Mouse (Mus musculus): ENCODE data around the gene Ptprcap. TPM values are rescaled to one million over a fixed set of nuclear protein-coding genes. Genes with fewer than 3 reads are reported as not detected.

The Ptprcap gene
- polyA plus RNA-seq, 1 experiment from 2014 or later = 3.9 TPM

Other genes starting within 250 kb of the Ptprcap start
- gene Tcirg1, start 246.5 kb upstream of the Ptprcap start, polyA plus RNA-seq (2015; fragmentation: Nextera tagmentation; extraction: Ambion mirVana) = 50.9 and 56.3 TPM in 2 replicates
- 342 and 413 TPM in 2 replicates for gene Ndufs8, start 240.8 kb upstream of the Ptprcap start, polyA plus RNA-seq (2015; fragmentation: Nextera tagmentation; extraction: Ambion mirVana)
- gene Aldh3b1, start 223.8 kb upstream of the Ptprcap start, polyA plus RNA-seq (2015; fragmentation: Nextera tagmentation; extraction: Ambion mirVana) = 2.3 and 2.4 TPM in 2 replicates
- gene Unc93b1, start 218.4 kb upstream of the Ptprcap start, polyA plus RNA-seq (2015; fragmentation: Nextera tagmentation; extraction: Ambion mirVana) = 20.2 and 21.8 TPM in 2 replicates
- gene Aldh3b3, start 195.0 kb upstream of the Ptprcap start, polyA plus RNA-seq (2015; fragmentation: Nextera tagmentation; extraction: Ambion mirVana) = not detected in 2 replicates
- 0.78 and 0.84 TPM in 2 replicates for gene Aldh3b2, start 181.3 kb upstream of the Ptprcap start, polyA plus RNA-seq (2015; fragmentation: Nextera tagmentation; extraction: Ambion mirVana)
- gene Acy3, start 167.0 kb upstream of the Ptprcap start, polyA plus RNA-seq (2015; fragmentation: Nextera tagmentation; extraction: Ambion mirVana) = 12.8 and 14.2 TPM in 2 replicates
- 0.35 and 0.38 TPM in 2 replicates for gene Tbx10, start 160.9 kb upstream of the Ptprcap start, polyA plus RNA-seq (2015; fragmentation: Nextera tagmentation; extraction: Ambion mirVana)
- 33.8 and 35.9 TPM in 2 replicates for gene Nudt8, start 153.0 kb upstream of the Ptprcap start, polyA plus RNA-seq (2015; fragmentation: Nextera tagmentation; extraction: Ambion mirVana)
- 2.1 and 2.6 TPM in 2 replicates for gene Gm49405, start 153.0 kb upstream of the Ptprcap start, polyA plus RNA-seq (2015; fragmentation: Nextera tagmentation; extraction: Ambion mirVana)
- 2.8 and 3.8 TPM in 2 replicates for gene Doc2g, start 150.3 kb upstream of the Ptprcap start, polyA plus RNA-seq (2015; fragmentation: Nextera tagmentation; extraction: Ambion mirVana)
- 241 and 274 TPM in 2 replicates for gene Ndufv1, start 140.8 kb upstream of the Ptprcap start, polyA plus RNA-seq (2015; fragmentation: Nextera tagmentation; extraction: Ambion mirVana)
- 973 and 1,014 TPM in 2 replicates for gene Gstp1, start 115.6 kb upstream of the Ptprcap start, polyA plus RNA-seq (2015; fragmentation: Nextera tagmentation; extraction: Ambion mirVana)
- 24.3 and 35.8 TPM in 2 replicates for gene Gstp2, start 107.6 kb upstream of the Ptprcap start, polyA plus RNA-seq (2015; fragmentation: Nextera tagmentation; extraction: Ambion mirVana)
- gene Gstp3, start 94.0 kb upstream of the Ptprcap start, polyA plus RNA-seq (2015; fragmentation: Nextera tagmentation; extraction: Ambion mirVana) = 6.9 and 9.2 TPM in 2 replicates
- gene Cabp2, start 72.0 kb upstream of the Ptprcap start, polyA plus RNA-seq (2015; fragmentation: Nextera tagmentation; extraction: Ambion mirVana) = 1.7 and 2.8 TPM in 2 replicates
- gene Cdk2ap2, start 56.4 kb upstream of the Ptprcap start, polyA plus RNA-seq (2015; fragmentation: Nextera tagmentation; extraction: Ambion mirVana) = 127 and 147 TPM in 2 replicates
- 13.8 and 20.9 TPM in 2 replicates for gene Pitpnm1, start 53.6 kb upstream of the Ptprcap start, polyA plus RNA-seq (2015; fragmentation: Nextera tagmentation; extraction: Ambion mirVana)
- 75.0 and 80.7 TPM in 2 replicates for gene Aip, start 27.7 kb upstream of the Ptprcap start, polyA plus RNA-seq (2015; fragmentation: Nextera tagmentation; extraction: Ambion mirVana)
- gene Gpr152, start 13.8 kb upstream of the Ptprcap start, polyA plus RNA-seq (2015; fragmentation: Nextera tagmentation; extraction: Ambion mirVana) = not detected in 2 replicates
- 0.09 and 0.19 TPM in 2 replicates for gene Cabp4, start 9.6 kb upstream of the Ptprcap start, polyA plus RNA-seq (2015; fragmentation: Nextera tagmentation; extraction: Ambion mirVana)
- gene Coro1b, start 5.0 kb upstream of the Ptprcap start, polyA plus RNA-seq (2015; fragmentation: Nextera tagmentation; extraction: Ambion mirVana) = 207 and 214 TPM in 2 replicates
- 40.7 and 41.9 TPM in 2 replicates for gene Rps6kb2, start 9.8 kb downstream of the Ptprcap start, polyA plus RNA-seq (2015; fragmentation: Nextera tagmentation; extraction: Ambion mirVana)
- gene Carns1, start 21.9 kb downstream of the Ptprcap start, polyA plus RNA-seq (2015; fragmentation: Nextera tagmentation; extraction: Ambion mirVana) = 1.7 and 2.0 TPM in 2 replicates
- gene Tbc1d10c, start 37.7 kb downstream of the Ptprcap start, polyA plus RNA-seq (2015; fragmentation: Nextera tagmentation; extraction: Ambion mirVana) = 3.5 TPM in 2 replicates
- 757 and 779 TPM in 2 replicates for gene Ppp1ca, start 38.5 kb downstream of the Ptprcap start, polyA plus RNA-seq (2015; fragmentation: Nextera tagmentation; extraction: Ambion mirVana)
- 29.3 and 30.5 TPM in 2 replicates for gene Rad9a, start 48.1 kb downstream of the Ptprcap start, polyA plus RNA-seq (2015; fragmentation: Nextera tagmentation; extraction: Ambion mirVana)
- 5.7 and 5.9 TPM in 2 replicates for gene Clcf1, start 60.6 kb downstream of the Ptprcap start, polyA plus RNA-seq (2015; fragmentation: Nextera tagmentation; extraction: Ambion mirVana)
- not detected in 2 replicates for gene AC109138.7, start 60.8 kb downstream of the Ptprcap start, polyA plus RNA-seq (2015; fragmentation: Nextera tagmentation; extraction: Ambion mirVana)
- 35.0 and 40.8 TPM in 2 replicates for gene Pold4, start 78.3 kb downstream of the Ptprcap start, polyA plus RNA-seq (2015; fragmentation: Nextera tagmentation; extraction: Ambion mirVana)
- 22.2 and 24.8 TPM in 2 replicates for gene Ssh3, start 115.6 kb downstream of the Ptprcap start, polyA plus RNA-seq (2015; fragmentation: Nextera tagmentation; extraction: Ambion mirVana)
- 5.3 and 5.7 TPM in 2 replicates for gene Ankrd13d, start 129.5 kb downstream of the Ptprcap start, polyA plus RNA-seq (2015; fragmentation: Nextera tagmentation; extraction: Ambion mirVana)
- gene Grk2, start 152.6 kb downstream of the Ptprcap start, polyA plus RNA-seq (2015; fragmentation: Nextera tagmentation; extraction: Ambion mirVana) = 18.2 and 18.3 TPM in 2 replicates
- 37.5 and 38.9 TPM in 2 replicates for gene Kdm2a, start 244.7 kb downstream of the Ptprcap start, polyA plus RNA-seq (2015; fragmentation: Nextera tagmentation; extraction: Ambion mirVana)

Measured in intestine, embryonic 15.5 days (tissue).